Mouse (Mus musculus) urinary bladder, adult 18-20 months (tissue): ENCODE results near the gene Pax3.

Source experiments
- DNase-seq, 2 experiments: peaks; one replicate each; pipeline ENCODE4 v3.0.0; 2022; ENCODE audit warnings: low spot score in 2 of 2, mixed read lengths in 2 of 2

Pax3 gene

GRCm38 (mm10) chr1:78198319-78198940, 1.5 kb upstream of the Pax3 start:
- DNase-seq: no peak

- DNase-seq: no peak
Measured at GRCm38 (mm10) chr1:78197351-78198234, 659 bp upstream of the Pax3 start.

GRCm38 (mm10) chr1:78195771-78196712, 892 bp downstream of the Pax3 start:
- DNase-seq: no peak

- no peak for DNase-seq
Measured at GRCm38 (mm10) chr1:78195145-78195544, 1.8 kb downstream of the Pax3 start.

GRCm38 (mm10) chr1:78194381-78195047, 2.4 kb downstream of the Pax3 start:
- DNase-seq: no peak

GRCm38 (mm10) chr1:78193465-78193991, 3.4 kb downstream of the Pax3 start:
- no peak for DNase-seq

GRCm38 (mm10) chr1:78192746-78193464, 4.0 kb downstream of the Pax3 start:
- DNase-seq: no peak

GRCm38 (mm10) chr1:78192217-78192735, 4.7 kb downstream of the Pax3 start:
- DNase-seq: no peak

GRCm38 (mm10) chr1:78191761-78192160, 5.2 kb downstream of the Pax3 start:
- no peak for DNase-seq

- no peak for DNase-seq
Measured at GRCm38 (mm10) chr1:78191331-78191730, 5.6 kb downstream of the Pax3 start.

- no peak for DNase-seq
Measured at GRCm38 (mm10) chr1:78190386-78191111, 6.4 kb downstream of the Pax3 start.

GRCm38 (mm10) chr1:78189501-78190345, 7.2 kb downstream of the Pax3 start:
- no peak for DNase-seq

GRCm38 (mm10) chr1:78189016-78189415, 7.9 kb downstream of the Pax3 start:
- DNase-seq: no peak

- DNase-seq: no peak
Measured at GRCm38 (mm10) chr1:78188299-78188698, 8.6 kb downstream of the Pax3 start.

GRCm38 (mm10) chr1:78187788-78188173, 9.2 kb downstream of the Pax3 start:
- DNase-seq: no peak

- no peak for DNase-seq
Measured at GRCm38 (mm10) chr1:78187122-78187787, 9.7 kb downstream of the Pax3 start.

GRCm38 (mm10) chr1:78182954-78183353, 14.0 kb downstream of the Pax3 start:
- no peak for DNase-seq

GRCm38 (mm10) chr1:78181882-78182281, 15.1 kb downstream of the Pax3 start:
- DNase-seq: no peak
